Mouse (Mus musculus) frontal cortex, postnatal 25 days (tissue): ENCODE measurements around the gene Serpinb6e.

ENCODE experiments used
- DNase-seq, 2 experiments: peaks; one replicate each; pipeline ENCODE4 v3.0.0; 2022; ENCODE audit warnings: low spot score in 2 of 2

Serpinb6e gene

DNA sequence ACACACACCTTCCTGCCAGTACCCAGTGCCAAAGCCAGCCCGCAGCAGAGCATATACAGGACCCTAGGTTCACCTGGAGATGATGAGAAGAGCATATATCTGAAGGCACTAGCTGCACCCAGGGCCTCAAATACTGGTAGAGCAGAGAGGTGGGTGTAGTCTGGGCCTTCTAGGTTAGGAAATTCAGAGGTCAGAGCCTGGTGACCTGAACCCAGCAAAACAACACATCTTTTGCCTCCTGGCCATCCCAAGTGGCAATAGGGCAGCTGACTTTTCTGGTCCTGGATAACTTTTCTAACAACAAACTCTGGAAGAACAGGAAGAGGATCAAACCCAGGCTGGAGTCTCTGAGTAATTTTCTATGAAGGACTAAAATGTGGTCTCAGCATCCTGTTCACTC is at the start of gene Serpinb6e:
TSS of gene Serpinb6e (minus strand) at position 101 of the 400 bp plus-strand sequence.
- DNase-seq = no peak

DNA sequence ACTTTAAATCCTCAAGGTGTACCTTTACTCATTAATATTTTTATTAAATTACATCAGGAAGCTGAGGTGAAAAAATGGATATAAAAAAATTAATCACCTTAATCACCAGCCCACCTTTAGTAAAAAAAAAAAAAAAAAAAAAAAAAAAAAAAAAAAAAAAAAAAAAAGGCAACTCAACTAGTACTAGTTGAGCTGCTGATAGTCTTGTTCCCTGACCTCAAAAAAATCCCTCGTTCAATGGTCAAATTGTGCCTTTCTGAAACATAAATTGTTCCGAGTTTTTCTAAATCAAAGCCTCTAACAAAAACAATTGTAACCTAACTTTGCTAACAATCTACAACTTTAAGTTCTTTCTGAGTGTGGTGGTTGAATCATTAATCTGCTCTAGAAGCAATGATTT is 12.5 kb downstream of the Serpinb6e start:
- DNase-seq = no peak

DNA sequence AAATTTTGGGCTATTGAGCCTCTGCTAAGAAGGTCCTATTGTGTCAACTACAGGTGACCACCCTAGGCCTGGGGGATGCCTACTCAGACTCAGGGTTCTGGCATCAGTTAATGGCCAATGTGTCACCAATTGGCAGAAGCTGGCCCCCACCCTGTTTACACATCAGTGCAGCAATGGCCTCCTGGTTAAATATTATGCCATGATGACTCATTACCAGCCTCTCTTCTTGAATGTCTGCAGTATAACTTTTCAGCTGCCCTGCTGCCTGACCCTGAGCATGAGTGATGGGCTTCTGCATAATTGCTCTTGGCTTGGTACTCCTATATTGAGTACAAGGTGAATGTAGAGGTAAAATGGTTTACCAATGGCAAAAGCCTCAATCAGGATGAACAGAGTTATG is 19.8 kb downstream of the Serpinb6e start:
- DNase-seq = no peak

DNA sequence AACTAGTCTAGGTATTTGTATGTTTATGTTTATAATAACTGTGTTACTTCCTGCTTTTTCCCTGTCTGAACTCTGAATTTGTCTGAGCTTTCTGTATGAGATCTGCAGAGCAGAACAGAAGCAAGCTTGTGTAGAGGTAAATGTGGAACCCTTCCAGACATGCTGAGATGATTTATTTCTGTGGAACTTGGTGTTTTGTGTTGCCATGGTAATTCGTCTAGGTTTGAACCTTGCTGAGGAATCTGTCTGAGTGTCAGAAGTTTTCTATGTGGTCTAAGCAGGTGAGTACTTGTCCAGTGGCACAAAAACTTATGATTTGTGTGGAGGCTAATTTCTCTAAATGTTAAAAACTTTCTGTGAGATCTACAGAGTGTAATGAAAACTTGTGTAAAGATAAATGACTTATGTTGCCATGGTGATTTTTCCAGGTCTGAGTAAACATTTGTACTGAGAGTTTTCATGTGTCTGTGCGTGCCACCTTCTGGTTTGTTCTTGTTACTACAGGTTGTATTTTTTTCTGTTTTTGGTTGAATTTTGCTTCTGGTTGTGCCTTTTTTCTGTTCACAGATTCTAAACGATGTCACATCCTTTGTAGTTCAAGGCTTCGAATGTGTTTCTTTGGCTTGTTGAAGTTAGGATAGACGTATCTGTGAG is 21.6 kb downstream of the Serpinb6e start:
- DNase-seq = no peak
